Mouse (Mus musculus) heart, embryonic 15.5 days (tissue): ENCODE results near the gene Ifi208. TPM values are rescaled to one million over a fixed set of nuclear protein-coding genes. Genes with fewer than 3 reads are reported as not detected.
"Not testable (repeated sequence)": the region's sequence is repeated elsewhere in the genome, so short reads cannot be mapped to it uniquely, and the experiment has no call there.

Source experiments
- ATAC-seq: fragments of 200-750 bp; cut with Nextera tagmentation; replicated peaks from 2 replicates; pipeline ENCODE4 v1.8.0; 2017; ENCODE audit warnings: low read depth, moderate TSS enrichment; ENCODE audit not compliant: insufficient number of reproducible peaks, insufficient read depth, low FRiP score
- H3K27ac ChIP-seq: fragments of 300-500 bp; sonication (generic); 2 replicates; pipeline ENCODE4 v1.5.1; 2015; ENCODE audit warnings: mild to moderate bottlenecking, inconsistent platforms
- H3K27me3 ChIP-seq: fragments of 300-500 bp; sonication (generic); 2 replicates; pipeline ENCODE4 v1.6.1; 2015; ENCODE audit warnings: inconsistent platforms
- H3K36me3 ChIP-seq: fragments of 300-500 bp; sonication (generic); 2 replicates; pipeline ENCODE4 v1.6.1; 2015; ENCODE audit warnings: mild to moderate bottlenecking, inconsistent platforms
- H3K4me1 ChIP-seq: fragments of 300-500 bp; sonication (generic); replicated peaks from 2 replicates; pipeline ENCODE4 v1.6.1; 2015; ENCODE audit warnings: inconsistent platforms
- H3K4me2 ChIP-seq: fragments of 300-500 bp; sonication (generic); 2 replicates; pipeline ENCODE4 v1.6.1; 2015; ENCODE audit warnings: inconsistent platforms, mild to moderate bottlenecking, moderate library complexity
- H3K4me3 ChIP-seq: fragments of 300-500 bp; sonication (generic); 2 replicates; pipeline ENCODE4 v1.5.1; 2015; ENCODE audit warnings: mild to moderate bottlenecking, inconsistent platforms
- H3K9ac ChIP-seq: fragments of 300-500 bp; sonication (generic); 2 replicates; pipeline ENCODE4 v1.6.1; 2015; ENCODE audit warnings: mild to moderate bottlenecking, inconsistent platforms
- H3K9me3 ChIP-seq: fragments of 300-500 bp; sonication (generic); replicated peaks from 2 replicates; pipeline ENCODE4 v1.6.1; 2016; ENCODE audit warnings: inconsistent platforms
- WGBS: fragments of 180-500 bp; shearing (Covaris S2); methylation state at CpG from one replicate; pipeline ENCODE4 v1.1.7; 2015; ENCODE audit warnings: mixed read lengths; 5-methylcytosine and 5-hydroxymethylcytosine counted together
- polyA plus RNA-seq: library from polyadenylated mRNA; unstranded; fragments of >200 nt; fragmentation: Nextera tagmentation; extraction: Ambion mirVana; gene quantifications from 2 replicates; pipeline ENCODE4 v1.2.1, GENCODE M21; 2015

Ifi208 gene
- polyA plus RNA-seq, result not detected in 2 replicates

- not testable (repeated sequence) for H3K27me3 ChIP-seq, H3K4me1 ChIP-seq, H3K9me3 ChIP-seq, H3K36me3 ChIP-seq, H3K4me2 ChIP-seq, H3K9ac ChIP-seq, H3K27ac ChIP-seq, ATAC-seq, H3K4me3 ChIP-seq
- 38% methylated on average over 3 of the region's 3 CpGs for WGBS
These were observed at the start of gene Ifi208 for GRCm38 (mm10) chr1:173673458-173674097. TSS of gene Ifi208 (plus strand) at chr1:173673675.

GRCm38 (mm10) chr1:173624052-173624451 lies 49.4 kb upstream of the Ifi208 start:
- WGBS, result 76% methylated on average over 2 of the region's 2 CpGs
- Histone ChIP-seq H3K27ac (no peak overlapping the region), H3K27me3 (no peaks in the 10 kb centered on the region), H3K4me1 (no peaks in the 10 kb centered on the region), H3K4me2 (no peak overlapping the region), H3K36me3 (no peaks in the 10 kb centered on the region), H3K9me3 (no peaks in the 10 kb centered on the region), H3K4me3 (no peak overlapping the region), H3K9ac (no peak overlapping the region)
- no peak for ATAC-seq

DNA sequence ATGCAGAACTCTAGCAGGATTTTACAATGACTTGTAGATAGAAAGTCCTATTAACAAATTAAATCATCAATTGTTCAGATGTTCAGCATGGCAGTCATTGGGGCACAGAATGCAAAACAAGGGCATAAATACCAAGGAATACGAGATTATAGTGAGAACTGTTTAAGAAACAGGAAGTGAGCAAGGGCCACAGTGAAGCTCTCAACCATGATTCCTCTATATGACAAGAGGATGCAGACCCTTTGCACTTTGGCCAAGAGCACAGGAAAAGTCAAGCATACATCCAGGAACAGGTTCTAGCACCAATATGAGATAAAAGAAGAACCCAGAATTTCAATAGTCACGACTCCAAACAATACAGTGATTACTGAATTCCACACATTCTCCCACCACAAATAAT lies 46.8 kb upstream of the Ifi208 start:
- ATAC-seq, result no peak
- Histone ChIP-seq H3K36me3 (no peaks in the 10 kb centered on the region), H3K4me2 (no peak overlapping the region), H3K27ac (no peak overlapping the region), H3K4me1 (no peaks in the 10 kb centered on the region), H3K9ac (no peak overlapping the region), H3K9me3 (no peaks in the 10 kb centered on the region), H3K4me3 (no peak overlapping the region), H3K27me3 (no peaks in the 10 kb centered on the region)
- 60% methylated on average over 2 of the region's 2 CpGs for WGBS

GRCm38 (mm10) chr1:173630622-173631021 lies 42.9 kb upstream of the Ifi208 start, which contains the start of gene Ifi209:
TSS of gene Ifi209 (plus strand) at chr1:173630917.
- not testable (repeated sequence) for H3K4me1 ChIP-seq, H3K9ac ChIP-seq, H3K4me3 ChIP-seq, H3K9me3 ChIP-seq, H3K27ac ChIP-seq, H3K4me2 ChIP-seq, H3K27me3 ChIP-seq, H3K36me3 ChIP-seq, ATAC-seq
- 52% methylated on average over 2 of the region's 2 CpGs for WGBS

DNA sequence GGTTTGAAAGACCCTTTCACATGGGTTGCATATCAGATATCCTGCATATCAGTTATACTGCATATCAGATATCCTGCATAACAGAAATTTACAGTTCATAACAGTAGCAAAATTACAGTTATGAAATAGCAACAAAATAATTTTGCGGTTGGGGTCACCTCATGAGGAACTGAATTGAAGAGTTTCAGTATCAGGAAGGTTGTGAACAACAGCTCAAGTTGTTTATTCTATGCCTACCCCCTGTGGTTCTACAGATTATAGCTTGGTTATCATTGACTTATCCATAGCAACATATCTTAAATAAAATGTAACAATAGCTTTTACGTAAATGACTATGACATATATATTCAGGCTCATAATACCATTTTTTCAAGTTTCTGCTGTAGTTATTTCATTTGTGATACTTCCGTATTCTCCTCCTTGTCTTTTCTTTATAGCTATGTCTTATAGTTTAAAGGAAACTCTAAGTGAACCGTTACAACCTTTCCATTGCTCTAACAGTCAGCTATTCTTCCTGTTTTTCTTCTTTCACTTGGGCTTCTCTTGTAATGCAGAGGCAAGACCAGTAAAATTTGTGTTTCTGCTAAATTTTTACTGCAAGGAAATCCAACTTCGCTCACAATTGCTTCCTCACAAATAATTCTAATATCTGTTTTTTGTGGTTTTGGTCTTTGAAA lies 39.4 kb upstream of the Ifi208 start:
- Histone ChIP-seq H3K9me3 (no peaks in the 10 kb centered on the region), H3K27me3 (no peaks in the 10 kb centered on the region), H3K36me3 (no peaks in the 10 kb centered on the region), H3K4me1 (no peaks in the 10 kb centered on the region), H3K27ac (no peak overlapping the region), H3K4me3 (no peak overlapping the region), H3K9ac (no peak overlapping the region), H3K4me2 (no peak overlapping the region)
- ATAC-seq, result no peak
- 81% methylated on average over 5 of the region's 5 CpGs for WGBS

- no peak overlapping the region for H3K4me3 ChIP-seq
- no peaks in the 10 kb centered on the region for H3K9me3 ChIP-seq
- H3K36me3 ChIP-seq, result no peaks in the 10 kb centered on the region
- no peak overlapping the region for H3K4me2 ChIP-seq
- H3K9ac ChIP-seq, result no peak overlapping the region
- no peak for ATAC-seq
- WGBS, result 71% methylated on average over 2 of the region's 2 CpGs
- no peak overlapping the region for H3K27ac ChIP-seq
- H3K27me3 ChIP-seq, result no peaks in the 10 kb centered on the region
- H3K4me1 ChIP-seq, result no peaks in the 10 kb centered on the region
These were observed 28.1 kb upstream of the Ifi208 start for GRCm38 (mm10) chr1:173645393-173645792.

- Histone ChIP-seq H3K9me3 (no peaks in the 10 kb centered on the region), H3K36me3 (no peaks in the 10 kb centered on the region), H3K4me2 (no peak overlapping the region), H3K9ac (no peak overlapping the region), H3K27ac (no peak overlapping the region), H3K27me3 (no peaks in the 10 kb centered on the region), H3K4me1 (no peaks in the 10 kb centered on the region), H3K4me3 (no peak overlapping the region)
- no peak for ATAC-seq
- 65% methylated on average over 4 of the region's 4 CpGs for WGBS
These were observed 15.5 kb upstream of the Ifi208 start for GRCm38 (mm10) chr1:173657973-173658372.

DNA sequence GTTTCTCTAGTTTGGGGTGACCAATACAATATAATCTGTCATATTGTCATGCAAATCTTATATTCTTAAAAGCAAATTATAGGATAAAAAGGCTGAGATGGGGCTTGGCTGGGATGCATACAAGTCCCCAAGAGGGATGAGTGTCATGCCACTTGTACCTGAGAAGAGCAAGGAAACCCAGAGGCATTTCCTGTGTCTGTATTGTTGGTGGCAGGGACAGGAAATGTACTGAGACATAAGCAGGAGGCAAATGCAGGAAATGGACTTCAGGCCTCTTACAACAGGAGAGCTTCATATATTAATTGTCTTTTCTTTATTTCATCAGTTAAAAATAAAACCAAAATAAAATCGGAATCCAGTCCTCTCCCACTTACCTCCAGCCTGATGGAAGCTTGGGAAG lies 5.1 kb downstream of the Ifi208 start:
- H3K36me3 ChIP-seq, ATAC-seq, H3K4me3 ChIP-seq, H3K4me2 ChIP-seq, H3K9me3 ChIP-seq, H3K9ac ChIP-seq, H3K27me3 ChIP-seq, H3K27ac ChIP-seq, H3K4me1 ChIP-seq: not testable (repeated sequence)
- 77% methylated on average over 1 of the region's 1 CpGs for WGBS

DNA sequence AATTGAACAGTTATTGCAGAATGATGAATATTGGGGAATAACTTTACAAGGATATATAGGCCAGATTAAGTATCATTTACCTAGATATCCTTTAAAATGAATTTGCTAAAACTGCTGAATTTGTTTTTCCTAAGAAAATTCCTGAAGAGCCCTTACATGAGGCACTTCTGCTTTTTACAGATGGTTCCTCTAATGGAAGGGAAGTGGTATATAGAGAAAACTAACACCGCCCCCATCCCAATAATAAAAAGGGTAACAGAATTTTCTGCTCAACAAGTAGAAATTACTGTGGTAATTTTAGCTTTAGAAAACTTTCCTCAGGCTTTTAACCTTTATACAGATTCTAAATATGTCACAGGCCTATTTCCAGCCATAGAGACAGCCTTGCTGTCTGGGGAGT lies 20.8 kb downstream of the Ifi208 start:
- 89% methylated on average over 1 of the region's 1 CpGs for WGBS
- no peak for ATAC-seq
- no peak overlapping the region for H3K4me3 ChIP-seq

GRCm38 (mm10) chr1:173733219-173733618 lies 59.7 kb downstream of the Ifi208 start:
- H3K4me1 ChIP-seq, result no peaks in the 10 kb centered on the region
- H3K4me2 ChIP-seq, result no peak overlapping the region
- ATAC-seq, result 0 out of 2 replicates have a peak, but pooled peaks have one; percentile 31
- no peaks in the 10 kb centered on the region for H3K27me3 ChIP-seq
- no peaks in the 10 kb centered on the region for H3K9me3 ChIP-seq
- no peak overlapping the region for H3K27ac ChIP-seq
- no peaks in the 10 kb centered on the region for H3K36me3 ChIP-seq
- H3K4me3 ChIP-seq, result no peak overlapping the region
- no peak overlapping the region for H3K9ac ChIP-seq
- WGBS, result 10% methylated on average over 7 of the region's 7 CpGs

More for the DNA sequence above, 20.8 kb downstream of the Ifi208 start:
- no peak overlapping the region for H3K9ac ChIP-seq
- H3K4me2 ChIP-seq, result no peak overlapping the region
- H3K27me3 ChIP-seq, result no peaks in the 10 kb centered on the region
- no peaks in the 10 kb centered on the region for H3K36me3 ChIP-seq
- H3K9me3 ChIP-seq, result no peaks in the 10 kb centered on the region
- no peak overlapping the region for H3K27ac ChIP-seq
- no peaks in the 10 kb centered on the region for H3K4me1 ChIP-seq

DNA sequence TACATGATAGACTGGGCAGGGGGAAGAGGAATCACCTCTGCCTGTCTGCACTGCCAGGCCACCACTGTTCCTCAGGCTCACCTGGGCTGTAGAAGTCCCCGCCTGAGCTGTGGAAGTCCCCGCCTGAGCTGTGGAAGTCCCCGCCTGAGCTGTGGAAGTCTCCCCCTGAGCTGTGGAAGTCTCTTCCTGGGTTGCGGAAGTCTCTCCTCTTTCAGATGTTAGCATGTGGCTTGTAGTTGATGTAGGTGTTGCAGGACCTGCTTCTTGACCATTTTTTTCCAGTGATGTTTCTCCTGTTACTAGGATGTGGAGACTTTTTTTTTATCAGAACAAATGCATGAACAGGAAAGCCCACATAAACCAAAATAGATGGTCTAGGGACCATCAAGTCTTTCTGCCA lies 61.5 kb downstream of the Ifi208 start:
- H3K4me3 ChIP-seq, ATAC-seq, H3K4me1 ChIP-seq, H3K9ac ChIP-seq, H3K9me3 ChIP-seq, H3K36me3 ChIP-seq, H3K27ac ChIP-seq, H3K4me2 ChIP-seq, H3K27me3 ChIP-seq: not testable (repeated sequence)
- 75% methylated on average over 4 of the region's 4 CpGs for WGBS

DNA sequence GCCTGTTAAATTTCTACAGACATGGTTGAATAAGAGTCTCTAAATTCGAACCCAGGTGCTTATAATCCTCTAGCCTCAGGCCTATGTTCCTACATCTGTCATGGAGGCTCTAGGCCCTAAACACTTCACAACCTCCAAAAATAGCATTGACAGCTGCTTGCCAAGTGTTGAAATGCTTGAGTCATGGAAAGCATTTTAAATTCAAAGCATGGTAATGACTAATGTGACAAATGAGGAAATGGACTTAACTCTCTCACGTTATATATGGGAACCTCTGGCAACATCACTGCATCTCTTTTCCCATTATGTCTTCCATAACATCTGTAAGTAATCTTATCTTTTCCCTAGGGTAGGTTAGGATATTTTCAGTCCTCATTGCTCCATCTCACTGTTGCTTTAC lies 63.5 kb downstream of the Ifi208 start:
- Histone ChIP-seq H3K4me2 (no peak overlapping the region), H3K4me1 (no peaks in the 10 kb centered on the region), H3K9me3 (no peaks in the 10 kb centered on the region), H3K27me3 (no peaks in the 10 kb centered on the region), H3K27ac (no peak overlapping the region), H3K36me3 (no peaks in the 10 kb centered on the region), H3K9ac (no peak overlapping the region), H3K4me3 (no peak overlapping the region)
- 45% methylated on average over 2 of the region's 2 CpGs for whole genome bisulfite sequencing
- ATAC-seq, result no peak
